Mouse (Mus musculus): ENCODE measurements around the gene Myh14. TPM values are rescaled to one million over a fixed set of nuclear protein-coding genes. Genes with fewer than 3 reads are reported as not detected.

The Myh14 gene
- total and polyA plus RNA-seq, 3 experiments, result under 0.01 to 0.08 TPM; not detected in 1

- Histone ChIP-seq H3K27ac (ENCODE audit: control insufficient read depth, low read depth, low read length) (no peak overlapping the region), H3K79me2 (ENCODE audit: control insufficient read depth, insufficient read depth, low read length, poor library complexity) (no peaks in the 10 kb centered on the region), H3K9ac (ENCODE audit: control insufficient read depth, low read depth, low read length, poor library complexity, severe bottlenecking) (no peak overlapping the region), H3K36me3 (ENCODE audit: control insufficient read depth in 1 of 2, insufficient read depth in 2 of 2, low read length in 2 of 2) (no peaks in the 10 kb centered on the region), H3K4me1 (ENCODE audit: control insufficient read depth in 1 of 2, insufficient read depth in 2 of 2, low read length in 2 of 2) (no peaks in the 10 kb centered on the region), H3K9me3 (replicated peaks; ENCODE audit: insufficient read depth, low read length) (no peaks in the 10 kb centered on the region), H3K4me3 (ENCODE audit: control insufficient read depth in 1 of 2, insufficient read depth in 1 of 2, low read depth in 2 of 2, low read length in 2 of 2) (no peak overlapping the region), H3K27me3 (ENCODE audit: control insufficient read depth in 1 of 2, insufficient read depth in 2 of 2, low read length in 2 of 2) (no peaks in the 10 kb centered on the region)
- TF ChIP-seq MYC (IDR thresholded peaks at IDR 0.05; ENCODE audit: low read depth, low read length) (no peak), KAT2A (conservative IDR thresholded peaks at IDR 0.05; ENCODE audit: low read depth, low read length) (no peak), GABPA (IDR thresholded peaks at IDR 0.05; ENCODE audit: low read depth, low read length) (no peak)
- DNase-seq (ENCODE audit: low read depth, low spot score), result no peak
Measured at GRCm38 (mm10) chr7:44632676-44633075, 38.0 kb downstream of the Myh14 start.

- H3K27me3 ChIP-seq (ENCODE audit: control insufficient read depth in 1 of 2, insufficient read depth in 2 of 2, low read length in 2 of 2), result no peaks in the 10 kb centered on the region
- H3K4me3 ChIP-seq (ENCODE audit: control insufficient read depth in 1 of 2, insufficient read depth in 1 of 2, low read depth in 2 of 2, low read length in 2 of 2), result no peak overlapping the region
- no peaks in the 10 kb centered on the region for H3K9me3 ChIP-seq (replicated peaks; ENCODE audit: insufficient read depth, low read length)
- no peak overlapping the region for H3K9ac ChIP-seq (ENCODE audit: control insufficient read depth, low read depth, low read length, poor library complexity, severe bottlenecking)
- no peaks in the 10 kb centered on the region for H3K79me2 ChIP-seq (ENCODE audit: control insufficient read depth, insufficient read depth, low read length, poor library complexity)
- no peaks in the 10 kb centered on the region for H3K36me3 ChIP-seq (ENCODE audit: control insufficient read depth in 1 of 2, insufficient read depth in 2 of 2, low read length in 2 of 2)
- DNase-seq (ENCODE audit: low read depth, low spot score), result no peak
- no peak overlapping the region for H3K27ac ChIP-seq (ENCODE audit: control insufficient read depth, low read depth, low read length)
- no peaks in the 10 kb centered on the region for H3K4me1 ChIP-seq (ENCODE audit: control insufficient read depth in 1 of 2, insufficient read depth in 2 of 2, low read length in 2 of 2)
- TF ChIP-seq UBTF (IDR thresholded peaks at IDR 0.05; ENCODE audit: borderline replicate concordance, insufficient read depth, low read depth, low read length), result no peak
- no peak for TF ChIP-seq CHD2 (IDR thresholded peaks at IDR 0.05; ENCODE audit: low read length)
- TF ChIP-seq SMC3 (IDR thresholded peaks at IDR 0.05; ENCODE audit: low read depth, low read length), result no peak
- TF ChIP-seq POLR2AphosphoS5 (IDR thresholded peaks at IDR 0.05; ENCODE audit: borderline replicate concordance, low read depth, low read length), result no peak
- TF ChIP-seq TAL1 (IDR thresholded peaks at IDR 0.05; ENCODE audit: low read length), result no peak
- TF ChIP-seq USF1 (IDR thresholded peaks at IDR 0.05; ENCODE audit: low read depth, low read length), result no peak
Measured at GRCm38 (mm10) chr7:44630437-44630836, 40.2 kb downstream of the Myh14 start.

- no peak overlapping the region for H3K9ac ChIP-seq (ENCODE audit: control insufficient read depth, low read depth, low read length, poor library complexity, severe bottlenecking)
- no peak for DNase-seq (ENCODE audit: low read depth, low spot score)
- no peak overlapping the region for H3K27ac ChIP-seq (ENCODE audit: control insufficient read depth, low read depth, low read length)
- H3K79me2 ChIP-seq (ENCODE audit: control insufficient read depth, insufficient read depth, low read length, poor library complexity), result no peaks in the 10 kb centered on the region
- H3K9me3 ChIP-seq (replicated peaks; ENCODE audit: insufficient read depth, low read length), result no peaks in the 10 kb centered on the region
- no peaks in the 10 kb centered on the region for H3K27me3 ChIP-seq (ENCODE audit: control insufficient read depth in 1 of 2, insufficient read depth in 2 of 2, low read length in 2 of 2)
- TF ChIP-seq UBTF (IDR thresholded peaks at IDR 0.05; ENCODE audit: borderline replicate concordance, insufficient read depth, low read depth, low read length) (no peak), POLR2AphosphoS2 (IDR thresholded peaks at IDR 0.05; ENCODE audit: low read length) (no peak), ETS1 (IDR thresholded peaks at IDR 0.05; ENCODE audit: low read depth, low read length) (no peak), USF2 (IDR thresholded peaks at IDR 0.05; ENCODE audit: borderline replicate concordance in 1 of 2, insufficient read depth in 1 of 2, low read depth in 1 of 2, low read length in 2 of 2) (no peak), GATA1 (IDR thresholded peaks at IDR 0.05; ENCODE audit: low read depth, low read length) (no peak), CHD1 (IDR thresholded peaks at IDR 0.05; ENCODE audit: low read depth, low read length) (no peak), ELF1 (IDR thresholded peaks at IDR 0.05; ENCODE audit: low read depth, low read length) (no peak), TAL1 (IDR thresholded peaks at IDR 0.05; ENCODE audit: low read length) (no peak), ZKSCAN1 (IDR thresholded peaks at IDR 0.05; ENCODE audit: low read depth, low read length) (no peak), MAX (IDR thresholded peaks at IDR 0.05; ENCODE audit: low read length) (no peak), MEF2A (IDR thresholded peaks at IDR 0.05; ENCODE audit: extremely low read depth, insufficient replicate concordance, low read depth, low read length, poor library complexity, severe bottlenecking) (no peak), CTCF (IDR thresholded peaks at IDR 0.05 in 2 of 3, conservative IDR thresholded peaks at IDR 0.05 in 1 of 3; ENCODE audit: control insufficient read depth in 1 of 3, insufficient read depth in 1 of 3, low read depth in 2 of 3, low read length in 3 of 3, poor library complexity in 1 of 3, severe bottlenecking in 1 of 3) (no peak), E2F4 (IDR thresholded peaks at IDR 0.05; ENCODE audit: borderline replicate concordance, low read depth, low read length) (no peak), TBP (IDR thresholded peaks at IDR 0.05; ENCODE audit: low read depth, low read length) (no peak)
- H3K4me1 ChIP-seq (ENCODE audit: control insufficient read depth in 1 of 2, insufficient read depth in 2 of 2, low read length in 2 of 2), result no peaks in the 10 kb centered on the region
- no peaks in the 10 kb centered on the region for H3K36me3 ChIP-seq (ENCODE audit: control insufficient read depth in 1 of 2, insufficient read depth in 2 of 2, low read length in 2 of 2)
- no peak overlapping the region for H3K4me3 ChIP-seq (ENCODE audit: control insufficient read depth in 1 of 2, insufficient read depth in 1 of 2, low read depth in 2 of 2, low read length in 2 of 2)
Measured at GRCm38 (mm10) chr7:44628402-44629034, 42.1 kb downstream of the Myh14 start.

Data from MEL (cell line).